Mouse (Mus musculus) neural tube, embryonic 12.5 days (tissue): ENCODE measurements at regions not wholly inside any gene's neighbourhood (a gene's known extent, or its start where the extent isn't known, plus 50 kb on each side); places are given as distances from the start of the nearest gene placed in this dataset.

Experiments
- ATAC-seq: fragments of 200-750 bp; cut with Nextera tagmentation; 2 replicates; pipeline ENCODE4 v1.8.0; 2017; ENCODE audit warnings: low read depth, mild to moderate bottlenecking, moderate TSS enrichment, moderate library complexity; ENCODE audit not compliant: low FRiP score
- H3K27ac ChIP-seq: fragments of 300-500 bp; sonication (generic); 2 replicates; pipeline ENCODE4 v1.5.1; 2016
- H3K27me3 ChIP-seq: fragments of 300-500 bp; sonication (generic); replicated peaks from 2 replicates; pipeline ENCODE4 v1.6.1; 2016; ENCODE audit warnings: mild to moderate bottlenecking
- H3K36me3 ChIP-seq: fragments of 300-500 bp; sonication (generic); 2 replicates; pipeline ENCODE4 v1.6.1; 2016; ENCODE audit warnings: mild to moderate bottlenecking
- H3K4me1 ChIP-seq: fragments of 300-500 bp; sonication (generic); 2 replicates; pipeline ENCODE4 v1.6.1; 2016
- H3K4me2 ChIP-seq: fragments of 300-500 bp; sonication (generic); replicated peaks from 2 replicates; pipeline ENCODE4 v1.6.1; 2016; ENCODE audit warnings: mild to moderate bottlenecking
- H3K4me3 ChIP-seq: fragments of 300-500 bp; sonication (generic); 2 replicates; pipeline ENCODE4 v1.5.1; 2016
- H3K9ac ChIP-seq: fragments of 300-500 bp; sonication (generic); 2 replicates; pipeline ENCODE4 v1.6.1; 2016; ENCODE audit warnings: mild to moderate bottlenecking
- H3K9me3 ChIP-seq: fragments of 300-500 bp; sonication (generic); 2 replicates; pipeline ENCODE4 v1.6.1; 2016; ENCODE audit warnings: mild to moderate bottlenecking
- WGBS: fragments of 180-500 bp; shearing (Covaris S2); methylation state at CpG from one replicate; pipeline ENCODE4 v1.1.7; 2016; 5-methylcytosine and 5-hydroxymethylcytosine counted together

DNA sequence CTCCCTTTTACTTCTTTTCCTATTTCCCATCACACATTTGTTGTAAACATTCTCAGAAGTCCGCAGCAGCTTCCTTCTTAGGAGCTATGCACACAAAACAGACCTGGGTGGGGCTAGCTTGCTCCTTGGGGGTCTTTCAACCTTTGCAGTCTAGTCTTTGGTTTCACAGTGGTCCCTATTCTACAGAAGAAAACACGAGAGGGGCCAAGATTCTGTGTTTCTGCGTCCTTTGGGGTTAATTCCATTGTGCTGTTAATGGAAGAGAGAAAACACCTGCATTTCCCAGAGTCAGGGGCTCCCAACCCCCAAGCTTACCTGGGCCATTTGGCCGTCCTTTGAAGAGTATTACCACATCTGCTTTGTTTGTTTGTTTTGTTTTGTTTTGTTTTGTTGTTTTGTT lies 154.6 kb downstream of the Mycn start:
- H3K4me1 ChIP-seq = peaks cover 16% of the 10 kb centered on the region
- H3K4me3 ChIP-seq = no peak overlapping the region
- peak overlapping the region; percentile 54; the same call in 1 of the 2 replicates for H3K4me2 ChIP-seq
- peaks cover 6% of the 10 kb centered on the region; the same call in 1 of the 2 replicates for H3K27me3 ChIP-seq
- H3K36me3 ChIP-seq = no peaks in the 10 kb centered on the region
- H3K27ac ChIP-seq = no peak overlapping the region
- WGBS = 25% methylated on average over 4 of the region's 4 CpGs
- H3K9ac ChIP-seq = no peak overlapping the region
- no peaks in the 10 kb centered on the region for H3K9me3 ChIP-seq
- no peak for ATAC-seq

- Histone ChIP-seq H3K27me3 (peaks cover 6% of the 10 kb centered on the region; the same call in 1 of the 2 replicates), H3K27ac (no peak overlapping the region), H3K9me3 (0 out of 2 replicates have a peak, but pooled peaks cover 4% of the 10 kb centered on the region), H3K4me2 (no peak overlapping the region), H3K4me3 (no peak overlapping the region), H3K4me1 (peaks cover 19% of the 10 kb centered on the region), H3K36me3 (no peaks in the 10 kb centered on the region), H3K9ac (no peak overlapping the region)
- ATAC-seq = no peak
- WGBS = 18% methylated on average over 11 of the region's 11 CpGs
These were observed 157.8 kb downstream of the Mycn start for GRCm38 (mm10) chr12:12783699-12784605.

DNA sequence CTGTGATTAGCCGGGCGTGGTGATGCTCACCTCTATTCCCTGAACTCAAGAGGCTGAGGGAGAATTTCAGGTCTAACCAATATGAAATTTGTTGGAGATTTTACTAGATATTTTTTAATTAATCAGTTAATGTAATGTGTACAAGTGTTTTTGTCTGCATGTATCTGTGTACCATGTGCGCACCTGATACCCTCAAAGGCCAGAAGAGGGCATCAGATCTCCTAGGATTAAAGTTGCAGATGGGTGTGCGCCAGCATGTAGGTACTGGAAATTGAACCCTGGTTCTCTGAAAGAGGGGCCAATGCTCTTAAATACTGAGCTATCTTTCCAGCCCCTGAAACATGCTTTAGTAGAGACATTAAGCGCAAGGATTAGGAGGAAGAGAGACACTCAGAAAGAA lies 160.2 kb downstream of the Mycn start:
- no peak overlapping the region for H3K27ac ChIP-seq
- ATAC-seq = no peak
- H3K4me2 ChIP-seq = no peak overlapping the region
- H3K9me3 ChIP-seq = 0 out of 2 replicates have a peak, but pooled peaks cover 4% of the 10 kb centered on the region
- no peak overlapping the region for H3K4me3 ChIP-seq
- no peak overlapping the region for H3K9ac ChIP-seq
- no peaks in the 10 kb centered on the region for H3K36me3 ChIP-seq
- H3K27me3 ChIP-seq = peaks cover 6% of the 10 kb centered on the region; the same call in 1 of the 2 replicates
- H3K4me1 ChIP-seq = peaks cover 3% of the 10 kb centered on the region; the same call in 1 of the 2 replicates
- 97% methylated on average over 5 of the region's 5 CpGs for WGBS

- Histone ChIP-seq H3K36me3 (no peaks in the 10 kb centered on the region), H3K4me1 (peaks cover 3% of the 10 kb centered on the region; the same call in 1 of the 2 replicates), H3K4me3 (no peak overlapping the region), H3K9ac (no peak overlapping the region), H3K4me2 (no peak overlapping the region), H3K27me3 (no peaks in the 10 kb centered on the region), H3K27ac (no peak overlapping the region), H3K9me3 (0 out of 2 replicates have a peak, but pooled peaks cover 4% of the 10 kb centered on the region)
- no peak for ATAC-seq
- WGBS = 30% methylated on average over 4 of the region's 4 CpGs
These were observed 163.0 kb downstream of the Mycn start for GRCm38 (mm10) chr12:12778563-12779256.

GRCm38 (mm10) chr12:12777422-12777821 lies 164.3 kb downstream of the Mycn start:
- H3K4me1 ChIP-seq = peaks cover 3% of the 10 kb centered on the region; the same call in 1 of the 2 replicates
- no peak for ATAC-seq
- 87% methylated on average over 8 of the region's 8 CpGs for WGBS
- no peak overlapping the region for H3K4me3 ChIP-seq
- 0 out of 2 replicates have a peak, but pooled peaks cover 4% of the 10 kb centered on the region for H3K9me3 ChIP-seq
- H3K27me3 ChIP-seq = no peaks in the 10 kb centered on the region
- no peak overlapping the region for H3K4me2 ChIP-seq
- H3K27ac ChIP-seq = no peak overlapping the region
- no peaks in the 10 kb centered on the region for H3K36me3 ChIP-seq
- no peak overlapping the region for H3K9ac ChIP-seq

GRCm38 (mm10) chr12:12776783-12777182 lies 164.9 kb downstream of the Mycn start:
- no peaks in the 10 kb centered on the region for H3K27me3 ChIP-seq
- 0 out of 2 replicates have a peak, but pooled peaks have one; percentile 37 for ATAC-seq

DNA sequence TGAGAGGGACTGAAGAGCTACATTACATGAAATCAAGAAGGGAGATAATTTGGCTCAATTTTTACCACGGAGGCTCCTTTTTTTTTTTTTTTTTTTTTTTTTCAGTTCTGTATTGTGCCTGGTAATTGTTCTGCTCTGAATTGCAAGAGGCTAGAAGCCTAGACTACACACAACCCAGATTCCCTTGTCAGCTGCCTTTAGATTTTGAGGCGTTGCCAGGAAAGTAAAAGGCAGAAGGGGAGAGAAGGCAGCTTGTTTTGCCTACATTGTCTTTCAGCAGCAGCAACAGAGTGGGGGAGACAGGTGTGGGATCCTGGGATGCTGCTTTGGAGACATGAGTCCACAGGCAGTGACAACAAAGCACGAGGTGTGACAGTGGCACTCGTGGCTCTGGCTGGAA lies 170.7 kb downstream of the Mycn start:
- Histone ChIP-seq H3K4me2 (no peak overlapping the region), H3K27ac (no peak overlapping the region), H3K4me1 (no peaks in the 10 kb centered on the region), H3K27me3 (no peaks in the 10 kb centered on the region), H3K36me3 (no peaks in the 10 kb centered on the region), H3K4me3 (no peak overlapping the region), H3K9ac (no peak overlapping the region), H3K9me3 (no peaks in the 10 kb centered on the region)
- ATAC-seq = no peak
- WGBS = 59% methylated on average over 4 of the region's 4 CpGs

More at GRCm38 (mm10) chr12:12776783-12777182, 164.9 kb downstream of the Mycn start:
- H3K36me3 ChIP-seq = no peaks in the 10 kb centered on the region
- H3K4me2 ChIP-seq = no peak overlapping the region
- H3K4me3 ChIP-seq = no peak overlapping the region
- no peak overlapping the region for H3K27ac ChIP-seq
- H3K9me3 ChIP-seq = 0 out of 2 replicates have a peak, but pooled peaks cover 3% of the 10 kb centered on the region
- WGBS = 74% methylated on average over 6 of the region's 6 CpGs
- H3K4me1 ChIP-seq = peaks cover 3% of the 10 kb centered on the region; the same call in 1 of the 2 replicates
- no peak overlapping the region for H3K9ac ChIP-seq

GRCm38 (mm10) chr12:12766510-12767304 lies 175.0 kb downstream of the Mycn start:
- Histone ChIP-seq H3K4me1 (peaks cover 13% of the 10 kb centered on the region), H3K9ac (no peak overlapping the region), H3K36me3 (no peaks in the 10 kb centered on the region), H3K9me3 (no peaks in the 10 kb centered on the region), H3K4me2 (no peak overlapping the region), H3K27ac (no peak overlapping the region), H3K27me3 (no peaks in the 10 kb centered on the region), H3K4me3 (no peak overlapping the region)
- 53% methylated on average over 11 of the region's 11 CpGs for WGBS
- ATAC-seq = no peak

- H3K36me3 ChIP-seq = no peaks in the 10 kb centered on the region
- peaks cover 13% of the 10 kb centered on the region for H3K4me1 ChIP-seq
- H3K9me3 ChIP-seq = no peaks in the 10 kb centered on the region
- WGBS = 49% methylated on average over 7 of the region's 7 CpGs
- H3K9ac ChIP-seq = no peak overlapping the region
- H3K27me3 ChIP-seq = no peaks in the 10 kb centered on the region
- peak; percentile 81 for ATAC-seq
- H3K4me2 ChIP-seq = no peak overlapping the region
- H3K4me3 ChIP-seq = no peak overlapping the region
- H3K27ac ChIP-seq = no peak overlapping the region; the same call in 1 of the 2 replicates
These were observed 176.1 kb downstream of the Mycn start for GRCm38 (mm10) chr12:12765490-12766058.

DNA sequence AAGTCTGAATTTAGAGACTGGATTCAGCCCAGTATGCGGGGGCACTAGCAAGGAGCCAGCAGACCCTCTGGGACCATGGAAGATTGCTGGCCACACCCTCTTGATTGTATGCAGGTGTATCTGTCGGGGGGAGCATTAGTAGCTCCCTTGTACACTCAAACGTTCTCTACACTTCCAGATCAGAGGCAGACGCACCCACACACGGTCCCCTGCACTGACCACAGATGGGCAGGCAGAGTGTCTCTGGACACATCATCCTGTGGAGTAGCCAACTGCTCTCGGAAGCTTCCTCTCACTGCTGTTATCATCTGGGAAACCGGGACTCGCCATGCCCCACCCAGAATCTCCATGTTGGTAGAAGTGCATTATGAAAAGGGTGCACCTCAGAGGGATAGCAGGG lies 176.7 kb downstream of the Mycn start:
- no peak overlapping the region for H3K27ac ChIP-seq
- H3K4me2 ChIP-seq = no peak overlapping the region
- peak; percentile 23; the same call in 1 of the 2 replicates for ATAC-seq
- no peaks in the 10 kb centered on the region for H3K27me3 ChIP-seq
- peaks cover 13% of the 10 kb centered on the region for H3K4me1 ChIP-seq
- H3K4me3 ChIP-seq = no peak overlapping the region
- no peaks in the 10 kb centered on the region for H3K9me3 ChIP-seq
- H3K36me3 ChIP-seq = no peaks in the 10 kb centered on the region
- WGBS = 78% methylated on average over 8 of the region's 8 CpGs
- no peak overlapping the region for H3K9ac ChIP-seq

- ATAC-seq = no peak
- 80% methylated on average over 4 of the region's 4 CpGs for WGBS
These were observed 177.1 kb downstream of the Mycn start for GRCm38 (mm10) chr12:12764586-12764985.

More at GRCm38 (mm10) chr12:12764586-12764985, 177.1 kb downstream of the Mycn start:
- H3K4me1 ChIP-seq = peaks cover 13% of the 10 kb centered on the region
- no peak overlapping the region for H3K4me2 ChIP-seq
- no peak overlapping the region for H3K9ac ChIP-seq
- H3K36me3 ChIP-seq = no peaks in the 10 kb centered on the region
- H3K27me3 ChIP-seq = no peaks in the 10 kb centered on the region
- no peaks in the 10 kb centered on the region for H3K9me3 ChIP-seq
- H3K27ac ChIP-seq = no peak overlapping the region
- no peak overlapping the region for H3K4me3 ChIP-seq
